Mouse (Mus musculus): Measurements from ENCODE around the gene Tmem86b. TPM values are rescaled to one million over a fixed set of nuclear protein-coding genes. Genes with fewer than 3 reads are reported as not detected.

Tmem86b gene
- total RNA-seq, 2 experiments from 2014 or later, result 26.2 to 28.0 TPM

- no peak for ATAC-seq (replicated peaks; ENCODE audit: poor library complexity, severe bottlenecking)
Measured at GRCm38 (mm10) chr7:4652726-4653125, 21.5 kb upstream of the Tmem86b start.

- ATAC-seq (replicated peaks; ENCODE audit: poor library complexity, severe bottlenecking), result no peak
Measured at GRCm38 (mm10) chr7:4651581-4651980, 20.4 kb upstream of the Tmem86b start.

- ATAC-seq (replicated peaks; ENCODE audit: poor library complexity, severe bottlenecking), result peak; percentile 61
Measured at GRCm38 (mm10) chr7:4647992-4648391, 16.8 kb upstream of the Tmem86b start.

GRCm38 (mm10) chr7:4647291-4647690, 16.1 kb upstream of the Tmem86b start:
- ATAC-seq (replicated peaks; ENCODE audit: poor library complexity, severe bottlenecking), result peak; percentile 89

- ATAC-seq (replicated peaks; ENCODE audit: poor library complexity, severe bottlenecking), result no peak
Measured at GRCm38 (mm10) chr7:4646806-4647205, 15.6 kb upstream of the Tmem86b start.

- no peak for ATAC-seq (replicated peaks; ENCODE audit: poor library complexity, severe bottlenecking)
Measured at GRCm38 (mm10) chr7:4643225-4643624, 12.0 kb upstream of the Tmem86b start.

- ATAC-seq (replicated peaks; ENCODE audit: poor library complexity, severe bottlenecking), result no peak
Measured at GRCm38 (mm10) chr7:4641956-4642355, 10.7 kb upstream of the Tmem86b start.

GRCm38 (mm10) chr7:4641155-4641554, 9.9 kb upstream of the Tmem86b start:
- ATAC-seq (replicated peaks; ENCODE audit: poor library complexity, severe bottlenecking), result no peak

- peak; percentile 68 for ATAC-seq (replicated peaks; ENCODE audit: poor library complexity, severe bottlenecking)
Measured at GRCm38 (mm10) chr7:4636179-4636578, 5.0 kb upstream of the Tmem86b start.

GRCm38 (mm10) chr7:4630198-4630597, 1.0 kb downstream of the Tmem86b start:
- ATAC-seq (replicated peaks; ENCODE audit: poor library complexity, severe bottlenecking), result no peak; the same call in 1 of the 2 replicates

GRCm38 (mm10) chr7:4629586-4629985, 1.6 kb downstream of the Tmem86b start:
- no peak for ATAC-seq (replicated peaks; ENCODE audit: poor library complexity, severe bottlenecking)

GRCm38 (mm10) chr7:4625928-4626327, 5.3 kb downstream of the Tmem86b start:
- ATAC-seq (replicated peaks; ENCODE audit: poor library complexity, severe bottlenecking), result no peak

GRCm38 (mm10) chr7:4624343-4624742, 6.9 kb downstream of the Tmem86b start:
- no peak for ATAC-seq (replicated peaks; ENCODE audit: poor library complexity, severe bottlenecking)

GRCm38 (mm10) chr7:4623544-4624189, 7.6 kb downstream of the Tmem86b start:
- 0 out of 2 replicates have a peak, but pooled peaks have one; percentile 26 for ATAC-seq (replicated peaks; ENCODE audit: poor library complexity, severe bottlenecking)

- ATAC-seq (replicated peaks; ENCODE audit: poor library complexity, severe bottlenecking), result peak; percentile 81
Measured at GRCm38 (mm10) chr7:4619979-4620378, 11.2 kb downstream of the Tmem86b start.

- peak; percentile 80 for ATAC-seq (replicated peaks; ENCODE audit: poor library complexity, severe bottlenecking)
Measured at GRCm38 (mm10) chr7:4613740-4614403, 17.4 kb downstream of the Tmem86b start.

GRCm38 (mm10) chr7:4612956-4613355, 18.3 kb downstream of the Tmem86b start:
- ATAC-seq (replicated peaks; ENCODE audit: poor library complexity, severe bottlenecking), result no peak

- ATAC-seq (replicated peaks; ENCODE audit: poor library complexity, severe bottlenecking), result no peak
Measured at GRCm38 (mm10) chr7:4612386-4612785, 18.8 kb downstream of the Tmem86b start.

- no peak for ATAC-seq (replicated peaks; ENCODE audit: poor library complexity, severe bottlenecking)
Measured at GRCm38 (mm10) chr7:4611921-4612341, 19.3 kb downstream of the Tmem86b start.

- ATAC-seq (replicated peaks; ENCODE audit: poor library complexity, severe bottlenecking), result no peak
Measured at GRCm38 (mm10) chr7:4611511-4611910, 19.7 kb downstream of the Tmem86b start.

- no peak for ATAC-seq (replicated peaks; ENCODE audit: poor library complexity, severe bottlenecking)
Measured at GRCm38 (mm10) chr7:4608002-4608401, 23.2 kb downstream of the Tmem86b start.

- no peak for ATAC-seq (replicated peaks; ENCODE audit: poor library complexity, severe bottlenecking)
Measured at GRCm38 (mm10) chr7:4603873-4604272, 27.3 kb downstream of the Tmem86b start, which contains the start of gene Ptprh. Gene Ptprh (minus strand): TSS chr7:4604041.

Measured in granulocyte monocyte progenitor cell, adult 5-6 weeks (primary cell).